Mouse (Mus musculus) thymus, postnatal 14 days (tissue): ENCODE measurements at regions not wholly inside any gene's neighbourhood (a gene's known extent, or its start where the extent isn't known, plus 50 kb on each side); places are given as distances from the start of the nearest gene placed in this dataset.
A peak's percentile ranks its signal among the peaks of the same experiment; 100 is the strongest.

Experiments
- DNase-seq: peaks from one replicate; pipeline ENCODE4 v3.0.0; 2021

- DNase-seq: no peak
Observed at GRCm38 (mm10) chr11:43370025-43370424, 56.0 kb downstream of the Pttg1 start.

GRCm38 (mm10) chr11:43368346-43368745 is 57.7 kb downstream of the Pttg1 start:
- DNase-seq: no peak

GRCm38 (mm10) chr11:43361858-43362257 is 64.2 kb downstream of the Pttg1 start:
- no peak for DNase-seq

GRCm38 (mm10) chr11:43358390-43359291 is 67.4 kb downstream of the Pttg1 start:
- DNase-seq: peak; percentile 55

- no peak for DNase-seq
Observed at GRCm38 (mm10) chr11:43353602-43354001, 72.4 kb downstream of the Pttg1 start.

GRCm38 (mm10) chr11:43353030-43353429 is 73.0 kb downstream of the Pttg1 start:
- DNase-seq: no peak

GRCm38 (mm10) chr11:43351818-43352217 is 74.2 kb downstream of the Pttg1 start:
- DNase-seq: no peak

- DNase-seq: no peak
Observed at GRCm38 (mm10) chr11:43351348-43351747, 74.7 kb downstream of the Pttg1 start.

GRCm38 (mm10) chr11:43350242-43350641 is 75.8 kb downstream of the Pttg1 start:
- DNase-seq: no peak

- DNase-seq: peak; percentile 6
Observed at GRCm38 (mm10) chr11:43349564-43349963, 76.5 kb downstream of the Pttg1 start.

- DNase-seq: peak; percentile 74
Observed at GRCm38 (mm10) chr11:43348571-43348970, 77.5 kb downstream of the Pttg1 start.

GRCm38 (mm10) chr11:43346489-43346888 is 79.6 kb downstream of the Pttg1 start:
- DNase-seq: no peak

- DNase-seq: no peak
Observed at GRCm38 (mm10) chr11:43344767-43345561, 81.1 kb downstream of the Pttg1 start.

GRCm38 (mm10) chr11:43343574-43343973 is 82.5 kb downstream of the Pttg1 start:
- DNase-seq: no peak

- DNase-seq: no peak
Observed at GRCm38 (mm10) chr11:43338377-43338993, 87.6 kb downstream of the Pttg1 start.

GRCm38 (mm10) chr11:43335668-43336265 is 90.3 kb downstream of the Pttg1 start:
- no peak for DNase-seq

- DNase-seq: no peak
Observed at GRCm38 (mm10) chr11:43333547-43333946, 92.5 kb downstream of the Pttg1 start.

GRCm38 (mm10) chr11:43313996-43314395 is 112.1 kb downstream of the Pttg1 start:
- DNase-seq: no peak
